Comparison of ENCODE assay signal across 8 mouse cellular contexts in genomic region chr10:80295618-80296425, GRCm38 (mm10). TPM values are rescaled to one million over a fixed set of nuclear protein-coding genes. Genes with fewer than 3 reads are reported as not detected.
DNase-seq lines count a peak whose midpoint lies in the region; ATAC-seq lines count a peak whose summit lies in the region.

Gene Apc2, plus strand, starts transcription at chr10:80295977.

- peaks cover 22% of the 10 kb centered on the region for H3K36me3 ChIP-seq in embryonic facial prominence, embryonic 14.5 days (ENCODE audit: control insufficient read depth, insufficient read depth, low read length)
- H3K36me3 ChIP-seq in limb, embryonic 12.5 days: peaks cover 19% of the 10 kb centered on the region
- H3K36me3 ChIP-seq in midbrain, embryonic 14.5 days (ENCODE audit: control insufficient read depth, insufficient read depth, low read length): peaks cover 21% of the 10 kb centered on the region

- ATAC-seq in embryonic facial prominence, embryonic 14.5 days (ENCODE audit: low read depth): peak; percentile 56
- peak; percentile 34; the same call in 1 of the 2 replicates for ATAC-seq in limb, embryonic 12.5 days (ENCODE audit: insufficient number of reproducible peaks, insufficient read depth, low FRiP score, low TSS enrichment, low read depth)
- peak; percentile 47 for ATAC-seq in midbrain, embryonic 14.5 days (ENCODE audit: low FRiP score, low TSS enrichment)

- peaks cover 28% of the 10 kb centered on the region for H3K27me3 ChIP-seq in embryonic facial prominence, embryonic 14.5 days (replicated peaks; ENCODE audit: control insufficient read depth, insufficient read depth, low read length)
- H3K27me3 ChIP-seq in limb, embryonic 12.5 days: peaks cover 42% of the 10 kb centered on the region
- H3K27me3 ChIP-seq in midbrain, embryonic 14.5 days (ENCODE audit: control insufficient read depth, insufficient read depth, low read length): no peaks in the 10 kb centered on the region

- 2% methylated on average over 25 of the region's 26 CpGs for WGBS in embryonic facial prominence, embryonic 14.5 days
- WGBS in limb, embryonic 12.5 days: under 1% methylated on average over 26 of the region's 26 CpGs
- WGBS in midbrain, embryonic 14.5 days: 1% methylated on average over 26 of the region's 26 CpGs

- H3K4me3 ChIP-seq in embryonic facial prominence, embryonic 14.5 days (ENCODE audit: low read depth, low read length): peak within 1 kb of the TSS; percentile 41
- H3K4me3 ChIP-seq in limb, embryonic 12.5 days (replicated peaks): peak within 1 kb of the TSS; percentile 41
- peak within 1 kb of the TSS; percentile 42 for H3K4me3 ChIP-seq in midbrain, embryonic 14.5 days (replicated peaks; ENCODE audit: low read depth, low read length)

- peak; percentile 57 for DNase-seq in 3T3-L1 (ENCODE audit: low read depth, low spot score)
- DNase-seq in adrenal gland, postnatal 36 days: peak; percentile 78 to 85
- peak; percentile 81 for DNase-seq in embryonic facial prominence, embryonic 14.5 days (ENCODE audit: low spot score)
- DNase-seq in heart, adult 8-10 months (ENCODE audit: low spot score): peak; percentile 77
- DNase-seq in kidney, adult 8-10 months: peak; percentile 66 to 81
- peak; percentile 95 for DNase-seq in midbrain, embryonic 14.5 days
- peak; percentile 53 to 67 for DNase-seq in spleen, adult 18-20 months

- peak within 1 kb of the TSS; percentile 64 for H3K27ac ChIP-seq in embryonic facial prominence, embryonic 14.5 days (replicated peaks; ENCODE audit: low read depth, low read length)
- peak within 1 kb of the TSS; percentile 65 for H3K27ac ChIP-seq in limb, embryonic 12.5 days
- peak within 1 kb of the TSS; percentile 99 for H3K27ac ChIP-seq in midbrain, embryonic 14.5 days (replicated peaks; ENCODE audit: low read depth, low read length)

- H3K9ac ChIP-seq in embryonic facial prominence, embryonic 14.5 days (ENCODE audit: low read depth, low read length): peak within 1 kb of the TSS; percentile 55
- H3K9ac ChIP-seq in limb, embryonic 12.5 days (replicated peaks): peak within 1 kb of the TSS; percentile 57
- H3K9ac ChIP-seq in midbrain, embryonic 14.5 days (replicated peaks; ENCODE audit: low read length): peak within 1 kb of the TSS; percentile 60

- H3K9me3 ChIP-seq in embryonic facial prominence, embryonic 14.5 days (ENCODE audit: control insufficient read depth, low read length): no peaks in the 10 kb centered on the region
- no peaks in the 10 kb centered on the region for H3K9me3 ChIP-seq in limb, embryonic 12.5 days
- H3K9me3 ChIP-seq in midbrain, embryonic 14.5 days (ENCODE audit: control insufficient read depth, low read length): no peaks in the 10 kb centered on the region

- H3K4me2 ChIP-seq in embryonic facial prominence, embryonic 14.5 days (ENCODE audit: low read depth, low read length): peak within 1 kb of the TSS; percentile 66
- H3K4me2 ChIP-seq in limb, embryonic 12.5 days: peak within 1 kb of the TSS; percentile 74
- H3K4me2 ChIP-seq in midbrain, embryonic 14.5 days (ENCODE audit: low read length): peak within 1 kb of the TSS; percentile 96

- 0 out of 2 replicates have a peak, but pooled peaks cover 4% of the 10 kb centered on the region for H3K4me1 ChIP-seq in embryonic facial prominence, embryonic 14.5 days (ENCODE audit: control insufficient read depth, insufficient read depth, low read length)
- H3K4me1 ChIP-seq in limb, embryonic 12.5 days (replicated peaks): peaks cover 40% of the 10 kb centered on the region
- peaks cover 48% of the 10 kb centered on the region for H3K4me1 ChIP-seq in midbrain, embryonic 14.5 days (ENCODE audit: control insufficient read depth, insufficient read depth, low read length)

RNA-seq across cellular contexts. Expression of gene Apc2, which starts in this region (rescaled TPM):
- total RNA-seq in adrenal gland, postnatal 36 days (2021): 1 to 10 TPM in 1 of 2 experiments, under 1 TPM in 1; 0.70 to 1.5 TPM
- polyA plus RNA-seq in embryonic facial prominence, embryonic 14.5 days (2014; fragmentation: Nextera tagmentation; extraction: Ambion mirVana): 6.2 and 7.4 TPM in 2 replicates
- 1 to 10 TPM; 2.2 to 3.1 (median 2.2) TPM for total RNA-seq in heart, adult 8-10 months (2022)
- 4.7 and 5.3 TPM in 2 replicates for polyA plus RNA-seq in limb, embryonic 12.5 days (2016; fragmentation: Nextera tagmentation; extraction: Ambion mirVana)
- 241 and 259 TPM in 2 replicates for polyA plus RNA-seq in midbrain, embryonic 14.5 days (2014; fragmentation: Nextera tagmentation; extraction: Ambion mirVana)

Comparison
In these comparisons a context has a peak if more than half of its experiments do, and no peak if none do; other contexts are left out.
1. Peak in every context shown above with its lines: DNase-seq, ATAC-seq, H3K4me3 ChIP-seq and H3K27ac ChIP-seq.
2. RNA of gene Apc2 (polyA plus RNA-seq): 241 to 259 TPM in midbrain, embryonic 14.5 days; 6.2 to 7.4 TPM in embryonic facial prominence, embryonic 14.5 days and 4.7 to 5.3 TPM in limb, embryonic 12.5 days; every median in the first group is over 10 times any median in the second.